Mouse (Mus musculus): ENCODE measurements at regions not wholly inside any gene's neighbourhood (a gene's known extent, or its start where the extent isn't known, plus 50 kb on each side); places are given as distances from the start of the nearest gene placed in this dataset.

- no peak overlapping the region for H3K4me3 ChIP-seq (replicated peaks in 1 of 3; ENCODE audit: low read depth in 2 of 3, low read length in 2 of 3, poor library complexity in 1 of 3)
- H3K79me2 ChIP-seq (replicated peaks; ENCODE audit: control insufficient read depth, extremely low read depth, insufficient read depth, poor library complexity, severe bottlenecking) = no peaks in the 10 kb centered on the region
- H3K4me2 ChIP-seq (ENCODE audit: insufficient read depth, low read depth, poor library complexity, severe bottlenecking) = no peak overlapping the region
- no peaks in the 10 kb centered on the region for H3K36me3 ChIP-seq (replicated peaks in 1 of 2; ENCODE audit: control insufficient read depth in 1 of 2, insufficient read depth in 1 of 2, low read length in 1 of 2)
- no peak for DNase-seq (ENCODE audit: extremely low read depth)
- peaks cover 2% of the 10 kb centered on the region for H3K9me3 ChIP-seq (replicated peaks; ENCODE audit: low read length)
- no peaks in the 10 kb centered on the region for H3K27me3 ChIP-seq (replicated peaks)
- no peaks in the 10 kb centered on the region for H3K4me1 ChIP-seq (ENCODE audit: control insufficient read depth in 1 of 2, insufficient read depth in 2 of 2)
- no peak overlapping the region for H3K9ac ChIP-seq (ENCODE audit: insufficient read depth, low read depth)
- TF ChIP-seq POLR2AphosphoS2 (IDR thresholded peaks at IDR 0.05; ENCODE audit: low read depth, low read length) (no peak), KAT2A (IDR thresholded peaks at IDR 0.05; ENCODE audit: insufficient replicate concordance, low read length) (no peak), HCFC1 (IDR thresholded peaks at IDR 0.05; ENCODE audit: low read depth, low read length) (no peak), CHD2 (IDR thresholded peaks at IDR 0.05; ENCODE audit: low read length) (no peak)
- in situ Hi-C loops (cut with MboI; ENCODE audit: low pct_ligation_motif_present, low pct_unique_long_range_greater_than_20kb, low sequenced_read_pairs) = no loop called here
- dilution Hi-C loops (cut with MboI; ENCODE audit: extremely low pct_ligation_motif_present, extremely low pct_unique_long_range_greater_than_20kb, low sequenced_read_pairs) = no loop called here
- no peak overlapping the region for H3K27ac ChIP-seq (ENCODE audit: insufficient read depth, low read depth)
Observed at GRCm38 (mm10) chr2:12737140-12737539, 186.7 kb upstream of the Pter start.

- no peak for TF ChIP-seq SMC3 (IDR thresholded peaks at IDR 0.05; ENCODE audit: low read depth, low read length)
- no peak for TF ChIP-seq ZKSCAN1 (IDR thresholded peaks at IDR 0.05; ENCODE audit: borderline replicate concordance, low read depth, low read length)
- TF ChIP-seq MAZ (IDR thresholded peaks at IDR 0.05; ENCODE audit: low read depth, low read length) = no peak
- no peak for TF ChIP-seq SIN3A (IDR thresholded peaks at IDR 0.05; ENCODE audit: low read length)
- TF ChIP-seq JUND (conservative IDR thresholded peaks at IDR 0.05; ENCODE audit: low read depth, low read length) = no peak
- TF ChIP-seq MAX (IDR thresholded peaks at IDR 0.05; ENCODE audit: low read length) = no peak
- no peak for TF ChIP-seq CHD2 (IDR thresholded peaks at IDR 0.05; ENCODE audit: low read length)
- no peak for TF ChIP-seq TCF12 (IDR thresholded peaks at IDR 0.05; ENCODE audit: low read depth, low read length)
- TF ChIP-seq MAFK (IDR thresholded peaks at IDR 0.05; ENCODE audit: insufficient replicate concordance, low read length) = no peak
- TF ChIP-seq EP300 (IDR thresholded peaks at IDR 0.05; ENCODE audit: low read length) = no peak
- TF ChIP-seq POLR2A (IDR thresholded peaks at IDR 0.05; ENCODE audit: low read depth, low read length) = no peak
- no peak for TF ChIP-seq USF2 (conservative IDR thresholded peaks at IDR 0.05; ENCODE audit: low read depth, low read length)
- no peak for TF ChIP-seq MXI1 (IDR thresholded peaks at IDR 0.05; ENCODE audit: low read depth, low read length)
- TF ChIP-seq GABPA (IDR thresholded peaks at IDR 0.05; ENCODE audit: insufficient replicate concordance, low read depth, low read length) = no peak
- no peak for TF ChIP-seq ELF1 (IDR thresholded peaks at IDR 0.05; ENCODE audit: low read depth, low read length)
- TF ChIP-seq ETS1 (conservative IDR thresholded peaks at IDR 0.05; ENCODE audit: low read depth, low read length) = no peak
- TF ChIP-seq CTCF (conservative IDR thresholded peaks at IDR 0.05 in 1 of 2, IDR thresholded peaks at IDR 0.05 in 1 of 2; ENCODE audit: low read depth in 2 of 2, low read length in 2 of 2) = no peak
- Histone ChIP-seq H3K9ac (ENCODE audit: insufficient read depth, low read depth) (no peak overlapping the region), H3K36me3 (replicated peaks in 1 of 2; ENCODE audit: control insufficient read depth in 1 of 2, insufficient read depth in 1 of 2, low read length in 1 of 2) (no peaks in the 10 kb centered on the region), H3K79me2 (replicated peaks; ENCODE audit: control insufficient read depth, extremely low read depth, insufficient read depth, poor library complexity, severe bottlenecking) (no peaks in the 10 kb centered on the region), H3K27ac (ENCODE audit: insufficient read depth, low read depth) (no peak overlapping the region), H3K9me3 (replicated peaks; ENCODE audit: low read length) (no peaks in the 10 kb centered on the region), H3K27me3 (replicated peaks) (no peaks in the 10 kb centered on the region), H3K4me3 (replicated peaks in 1 of 3; ENCODE audit: low read depth in 2 of 3, low read length in 2 of 3, poor library complexity in 1 of 3) (no peak overlapping the region), H3K4me1 (ENCODE audit: control insufficient read depth in 1 of 2, insufficient read depth in 2 of 2) (peaks cover 0 to 8% of the 10 kb centered on the region in 2 experiments; a peak in 2 of 4 replicates), H3K4me2 (ENCODE audit: insufficient read depth, low read depth, poor library complexity, severe bottlenecking) (no peak overlapping the region)
- DNase-seq (ENCODE audit: extremely low read depth) = no peak
- dilution Hi-C loops (cut with MboI; ENCODE audit: extremely low pct_ligation_motif_present, extremely low pct_unique_long_range_greater_than_20kb, low sequenced_read_pairs) = no loop called here
- in situ Hi-C loops (cut with MboI; ENCODE audit: low pct_ligation_motif_present, low pct_unique_long_range_greater_than_20kb, low sequenced_read_pairs) = no loop called here
Observed at GRCm38 (mm10) chr2:12746856-12747255, 177.0 kb upstream of the Pter start.

Measured in CH12.LX (cell line).